Mouse (Mus musculus) hindbrain, embryonic 10.5 days (tissue): ENCODE data around the gene Inafm1. TPM values are rescaled to one million over a fixed set of nuclear protein-coding genes. Genes with fewer than 3 reads are reported as not detected.

Experiments used
- DNase-seq: peaks from one replicate; pipeline ENCODE4 v3.0.0-alpha.2; 2017; ENCODE audit warnings: low spot score
- H3K27ac ChIP-seq: fragments of 300-500 bp; sonication (generic); 2 replicates; pipeline ENCODE4 v1.5.1; 2016; ENCODE audit warnings: mild to moderate bottlenecking, moderate library complexity
- H3K27me3 ChIP-seq: fragments of 300-500 bp; sonication (generic); 2 replicates; pipeline ENCODE4 v1.6.1; 2016; ENCODE audit warnings: mild to moderate bottlenecking; ENCODE audit not compliant: poor library complexity, insufficient read depth, severe bottlenecking
- H3K36me3 ChIP-seq: fragments of 300-500 bp; sonication (generic); 2 replicates; pipeline ENCODE4 v1.6.1; 2016; ENCODE audit warnings: mild to moderate bottlenecking, moderate library complexity
- H3K4me1 ChIP-seq: fragments of 300-500 bp; sonication (generic); replicated peaks from 2 replicates; pipeline ENCODE4 v1.6.1; 2016; ENCODE audit warnings: mild to moderate bottlenecking
- H3K4me3 ChIP-seq: fragments of 300-500 bp; sonication (generic); 2 replicates; pipeline ENCODE4 v1.5.1; 2016; ENCODE audit warnings: mild to moderate bottlenecking, moderate library complexity
- H3K9me3 ChIP-seq: fragments of 300-500 bp; sonication (generic); 2 replicates; pipeline ENCODE4 v1.6.1; 2016; ENCODE audit warnings: mild to moderate bottlenecking, moderate library complexity
- WGBS: fragments of 180-500 bp; shearing (Covaris S2); methylation state at CpG from one replicate; pipeline ENCODE4 v1.1.7; 2016; 5-methylcytosine and 5-hydroxymethylcytosine counted together
- polyA plus RNA-seq: library from polyadenylated mRNA; unstranded; fragments of >200 nt; fragmentation: Nextera tagmentation; extraction: Ambion mirVana; gene quantifications from 2 replicates; pipeline ENCODE4 v1.2.1, GENCODE M21; 2016

Inafm1 gene
- polyA plus RNA-seq, 1 experiment from 2014 or later = 13.0 TPM

DNA sequence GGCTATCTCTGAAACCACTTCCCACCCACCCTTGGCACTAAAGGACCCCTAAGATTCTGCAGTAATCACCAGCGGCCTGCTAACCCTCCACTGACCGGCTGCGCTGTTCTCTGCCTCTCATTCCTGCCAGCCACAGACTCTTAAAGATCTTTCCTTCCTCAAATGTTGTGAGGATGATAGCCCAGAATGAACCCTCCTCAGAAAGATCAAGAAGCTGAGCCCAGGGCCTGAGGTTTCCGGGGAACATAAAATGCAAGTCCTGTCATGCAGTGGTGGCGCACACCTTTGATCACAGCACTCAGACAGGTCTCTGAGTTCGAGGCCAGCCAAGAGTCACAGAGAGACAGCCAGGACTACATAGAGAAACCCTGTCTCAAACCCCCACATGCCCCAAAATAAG, 31.2 kb downstream of the Inafm1 start:
- Histone ChIP-seq H3K36me3 (no peaks in the 10 kb centered on the region), H3K9me3 (no peaks in the 10 kb centered on the region), H3K4me3 (no peak overlapping the region), H3K27me3 (no peaks in the 10 kb centered on the region), H3K4me1 (no peaks in the 10 kb centered on the region), H3K27ac (no peak overlapping the region)
- no peak for DNase-seq
- 84% methylated on average over 6 of the region's 6 CpGs for WGBS

DNA sequence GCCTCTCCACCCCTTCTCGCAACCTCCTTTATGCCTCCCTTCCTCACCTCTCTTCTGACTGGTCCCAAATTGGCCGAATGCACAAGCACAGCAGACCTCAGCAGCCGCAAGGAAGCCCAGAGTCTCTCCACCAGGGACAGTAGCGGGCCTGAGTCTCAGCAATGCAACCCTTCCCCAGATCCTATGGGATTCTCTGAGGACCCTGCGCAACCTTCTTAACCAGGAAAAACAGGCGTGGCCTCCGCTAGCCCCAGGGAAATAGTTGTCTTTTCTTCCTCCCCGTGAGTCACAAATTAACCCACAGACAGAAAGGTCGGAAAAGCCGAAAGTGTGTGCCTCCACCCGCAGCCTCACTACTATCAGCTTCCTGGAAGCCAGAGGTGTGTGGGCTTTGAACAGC, 31.6 kb downstream of the Inafm1 start:
- Histone ChIP-seq H3K27me3 (no peaks in the 10 kb centered on the region), H3K4me1 (no peaks in the 10 kb centered on the region), H3K36me3 (no peaks in the 10 kb centered on the region), H3K9me3 (no peaks in the 10 kb centered on the region), H3K27ac (no peak overlapping the region), H3K4me3 (no peak overlapping the region)
- DNase-seq = no peak
- 67% methylated on average over 11 of the region's 11 CpGs for WGBS

DNA sequence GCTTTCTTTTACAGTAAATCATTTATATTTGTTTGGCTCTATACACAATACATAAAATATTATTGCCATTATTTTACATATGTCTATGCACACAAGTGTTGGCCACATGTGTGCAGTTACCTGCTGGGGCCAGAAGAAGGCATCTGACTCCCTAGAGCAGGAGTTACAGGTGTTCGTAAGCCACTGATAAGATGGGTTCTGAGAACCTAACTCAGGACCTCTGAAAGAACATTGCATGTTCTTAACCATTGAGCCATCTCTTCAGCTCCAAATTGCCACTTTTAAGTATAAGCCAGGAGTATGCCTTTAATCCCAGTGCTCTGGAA, 32.5 kb downstream of the Inafm1 start:
- H3K9me3 ChIP-seq = no peaks in the 10 kb centered on the region
- no peak for DNase-seq
- no peaks in the 10 kb centered on the region for H3K27me3 ChIP-seq
- no peak overlapping the region for H3K27ac ChIP-seq
- H3K4me1 ChIP-seq = no peaks in the 10 kb centered on the region
- H3K4me3 ChIP-seq = no peak overlapping the region
- no peaks in the 10 kb centered on the region for H3K36me3 ChIP-seq
- WGBS = 87% methylated on average over 1 of the region's 1 CpGs

DNA sequence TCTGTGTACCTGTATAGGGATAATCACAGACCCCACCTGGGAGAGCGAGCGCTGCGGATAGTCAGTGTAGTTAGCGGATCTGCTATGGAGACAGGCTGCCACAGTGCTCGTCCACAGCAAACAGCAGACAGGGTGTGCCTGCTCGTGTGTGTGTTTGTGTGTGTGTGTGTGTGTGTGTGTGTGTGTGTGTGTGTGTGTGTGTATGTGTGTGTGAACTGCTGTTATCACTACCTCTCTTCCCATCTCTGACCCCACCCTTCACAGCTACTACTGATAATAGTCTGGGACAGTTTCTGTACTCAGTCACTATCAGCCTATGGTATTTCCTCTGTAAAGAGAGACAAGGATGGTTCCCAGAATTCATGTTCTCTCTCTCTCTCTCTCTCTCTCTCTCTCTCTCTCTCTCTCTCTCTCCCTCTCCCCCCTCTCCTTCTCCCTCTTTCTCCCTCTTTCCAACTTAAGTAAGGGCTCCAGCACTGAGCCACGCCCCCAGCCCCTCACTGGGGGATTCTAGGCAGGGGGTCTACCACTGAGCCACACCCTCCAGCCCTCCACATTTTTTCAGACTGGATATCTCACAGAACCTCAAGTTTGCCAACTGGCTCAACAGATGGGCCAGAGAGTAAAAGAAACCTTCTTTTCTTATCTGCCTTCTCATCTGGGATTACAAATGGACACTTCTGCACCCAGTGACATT, 33.0 kb downstream of the Inafm1 start:
- no peaks in the 10 kb centered on the region for H3K9me3 ChIP-seq
- H3K27me3 ChIP-seq = no peaks in the 10 kb centered on the region
- 85% methylated on average over 7 of the region's 7 CpGs for WGBS
- H3K36me3 ChIP-seq = no peaks in the 10 kb centered on the region
- no peak for DNase-seq
- H3K27ac ChIP-seq = no peak overlapping the region
- no peaks in the 10 kb centered on the region for H3K4me1 ChIP-seq
- no peak overlapping the region for H3K4me3 ChIP-seq

DNA sequence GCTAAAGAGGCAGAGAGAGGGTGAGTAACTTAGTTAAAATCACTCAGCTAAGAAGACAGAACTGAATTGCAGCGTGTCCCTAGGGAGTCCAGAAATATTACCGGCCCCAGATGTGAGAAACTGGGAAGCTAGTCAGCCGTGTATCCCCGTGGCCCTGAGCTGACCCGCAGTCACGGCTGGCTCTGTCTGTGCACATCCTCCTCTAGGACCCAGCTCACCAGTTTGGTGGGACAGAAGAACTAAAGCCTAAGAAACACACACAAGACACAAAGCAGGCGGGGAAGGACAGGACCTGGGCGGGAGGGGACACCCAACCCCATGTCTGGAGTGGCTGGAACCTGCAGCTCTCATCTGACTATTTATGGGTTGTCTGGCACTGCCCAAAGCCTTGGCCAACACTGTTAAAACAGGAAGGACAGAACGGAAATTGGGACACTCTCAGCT, 33.8 kb downstream of the Inafm1 start:
- Histone ChIP-seq H3K36me3 (no peaks in the 10 kb centered on the region), H3K27me3 (no peaks in the 10 kb centered on the region)

DNA sequence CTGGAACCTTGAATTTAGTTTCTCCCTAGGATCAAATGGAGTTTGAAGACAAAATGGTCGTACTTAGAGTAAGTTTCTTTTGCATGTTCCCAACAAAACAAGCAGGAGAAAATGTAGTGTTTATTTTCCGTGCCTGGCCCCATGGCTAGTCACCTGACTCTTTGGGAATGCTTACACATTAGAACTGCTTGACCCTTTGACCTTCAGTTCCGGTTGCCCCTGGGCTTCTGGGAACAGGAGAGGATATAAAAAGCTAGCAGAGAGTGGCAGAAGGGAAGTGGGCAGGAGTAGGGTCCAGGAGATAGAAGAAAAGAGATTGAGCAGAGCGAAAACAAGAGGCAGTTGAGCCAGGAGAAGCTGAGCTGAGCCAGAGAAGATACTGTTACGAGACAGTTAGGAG, 43.5 kb downstream of the Inafm1 start:
- no peaks in the 10 kb centered on the region; the same call in 1 of the 2 replicates for H3K27me3 ChIP-seq
- WGBS = 51% methylated on average over 5 of the region's 5 CpGs
- H3K9me3 ChIP-seq = peaks cover 23% of the 10 kb centered on the region
- no peak overlapping the region for H3K4me3 ChIP-seq
- no peak overlapping the region for H3K27ac ChIP-seq
- H3K4me1 ChIP-seq = peaks cover 8% of the 10 kb centered on the region
- peak; percentile 54 for DNase-seq
- no peaks in the 10 kb centered on the region for H3K36me3 ChIP-seq

More for the DNA sequence above, 33.8 kb downstream of the Inafm1 start:
- Histone ChIP-seq H3K4me1 (no peaks in the 10 kb centered on the region), H3K9me3 (no peaks in the 10 kb centered on the region), H3K27ac (no peak overlapping the region), H3K4me3 (no peak overlapping the region)
- DNase-seq = no peak
- 67% methylated on average over 9 of the region's 9 CpGs for WGBS

Other genes with a start within 250 kb of the Inafm1 start
- 7.7 and 10.7 TPM in 2 replicates for gene Bicra, start 225.7 kb downstream of the Inafm1 start, polyA plus RNA-seq
- 0.04 TPM in 1 of 2 replicates, not detected in the other for gene Zfp541, start 211.8 kb downstream of the Inafm1 start, polyA plus RNA-seq
- 193 and 221 TPM in 2 replicates for gene Napa, start 175.2 kb downstream of the Inafm1 start, polyA plus RNA-seq
- 27.0 and 30.5 TPM in 2 replicates for gene Kptn, start 153.7 kb downstream of the Inafm1 start, polyA plus RNA-seq
- 0.26 and 0.42 TPM in 2 replicates for gene Slc8a2, start 143.8 kb downstream of the Inafm1 start, polyA plus RNA-seq
- gene Meis3, start 98.5 kb downstream of the Inafm1 start, polyA plus RNA-seq = 117 and 173 TPM in 2 replicates
- 22.0 and 22.3 TPM in 2 replicates for gene Dhx34, start 51.6 kb downstream of the Inafm1 start, polyA plus RNA-seq
- gene C5ar2, start 29.5 kb downstream of the Inafm1 start, polyA plus RNA-seq = 0.05 TPM in 1 of 2 replicates, not detected in the other
- gene C5ar1, start 14.1 kb downstream of the Inafm1 start, polyA plus RNA-seq = 0.96 and 0.97 TPM in 2 replicates
- gene Ccdc9, start 13.2 kb upstream of the Inafm1 start, polyA plus RNA-seq = 32.2 and 37.4 TPM in 2 replicates
- 17.6 and 19.1 TPM in 2 replicates for gene Bbc3, start 34.8 kb upstream of the Inafm1 start, polyA plus RNA-seq
- gene Sae1, start 114.2 kb upstream of the Inafm1 start, polyA plus RNA-seq = 371 and 455 TPM in 2 replicates
- gene Zc3h4, start 127.3 kb upstream of the Inafm1 start, polyA plus RNA-seq = 20.5 and 23.0 TPM in 2 replicates
- 67.4 and 70.9 TPM in 2 replicates for gene Tmem160, start 179.2 kb upstream of the Inafm1 start, polyA plus RNA-seq
- 0.63 and 0.91 TPM in 2 replicates for gene Npas1, start 204.1 kb upstream of the Inafm1 start, polyA plus RNA-seq